Mouse (Mus musculus) myocyte (in vitro differentiated cells): ENCODE measurements around the gene Slc39a11. TPM values are rescaled to one million over a fixed set of nuclear protein-coding genes. Genes with fewer than 3 reads are reported as not detected.

ENCODE experiments used
- H3K27me3 ChIP-seq: one replicate; pipeline ENCODE4 v1.6.1; 2011; ENCODE audit not compliant: control insufficient read depth, insufficient read depth, insufficient read length
- H3K36me3 ChIP-seq: one replicate; pipeline ENCODE4 v1.6.1; 2011; ENCODE audit not compliant: control insufficient read depth, insufficient read depth
- H3K4me2 ChIP-seq: one replicate; pipeline ENCODE4 v1.6.1; 2011; ENCODE audit warnings: low read depth, control low read depth
- H3K4me3 ChIP-seq: one replicate; pipeline ENCODE4 v1.5.1; 2011; ENCODE audit warnings: mild to moderate bottlenecking, control low read depth, moderate library complexity
- H3K79me2 ChIP-seq: one replicate; pipeline ENCODE4 v1.6.1; 2011; ENCODE audit not compliant: control insufficient read depth, insufficient read depth
- H3ac ChIP-seq: one replicate; pipeline ENCODE4 v1.6.1; 2011; ENCODE audit not compliant: control insufficient read depth, insufficient read length
- CEBPB ChIP-seq: IDR thresholded peaks from 2 replicates; pipeline ENCODE4 v1.6.1; 2011; ENCODE audit warnings: mild to moderate bottlenecking, moderate library complexity; ENCODE audit not compliant: poor library complexity, insufficient read depth, severe bottlenecking
- E2F4 ChIP-seq: IDR thresholded peaks from one replicate; pipeline ENCODE4 v1.6.1; 2011; ENCODE audit warnings: mild to moderate bottlenecking, control low read depth, moderate library complexity; ENCODE audit not compliant: insufficient read depth
- MAX ChIP-seq: IDR thresholded peaks from one replicate; pipeline ENCODE4 v1.6.1; 2011; ENCODE audit warnings: low read depth, mild to moderate bottlenecking, control low read depth
- MYOD1 ChIP-seq, 3 experiments: IDR thresholded peaks; one replicate each; pipeline ENCODE4 v1.6.1; 2011; ENCODE audit warnings: control low read depth in 2 of 3, low read depth in 2 of 3, mild to moderate bottlenecking in 2 of 3, moderate library complexity in 1 of 3; ENCODE audit not compliant: insufficient read length in 2 of 3, control insufficient read depth in 1 of 3
- MYOG ChIP-seq, 3 experiments: IDR thresholded peaks; one replicate each; pipeline ENCODE4 v1.6.1; 2011; ENCODE audit warnings: control low read depth in 2 of 3, low read depth in 2 of 3, mild to moderate bottlenecking in 2 of 3; ENCODE audit not compliant: insufficient read length in 2 of 3, control insufficient read depth in 1 of 3, insufficient read depth in 1 of 3
- POLR2A ChIP-seq: IDR thresholded peaks from one replicate; pipeline ENCODE4 v1.6.1; 2011; ENCODE audit warnings: low read depth, mild to moderate bottlenecking, control low read depth, moderate library complexity; ENCODE audit not compliant: insufficient read length
- POLR2AphosphoS2 ChIP-seq: IDR thresholded peaks from one replicate; pipeline ENCODE4 v1.6.1; 2011; ENCODE audit warnings: low read depth, control low read depth; ENCODE audit not compliant: insufficient read length
- REST ChIP-seq: IDR thresholded peaks from one replicate; pipeline ENCODE4 v1.6.1; 2011; ENCODE audit warnings: mild to moderate bottlenecking, control low read depth, moderate library complexity; ENCODE audit not compliant: insufficient read depth, insufficient read length
- SRF ChIP-seq: IDR thresholded peaks from one replicate; pipeline ENCODE4 v1.6.1; 2011; ENCODE audit warnings: low read depth; ENCODE audit not compliant: control insufficient read depth, insufficient read length
- TCF12 ChIP-seq: IDR thresholded peaks from one replicate; pipeline ENCODE4 v1.6.1; 2011; ENCODE audit warnings: mild to moderate bottlenecking, control low read depth; ENCODE audit not compliant: poor library complexity, insufficient read depth, severe bottlenecking
- TCF3 ChIP-seq: IDR thresholded peaks from one replicate; pipeline ENCODE4 v1.6.1; 2011; ENCODE audit warnings: low read depth, control low read depth; ENCODE audit not compliant: insufficient read length
- USF1 ChIP-seq: IDR thresholded peaks from one replicate; pipeline ENCODE4 v1.6.1; 2011; ENCODE audit warnings: low read depth, mild to moderate bottlenecking, control low read depth, moderate library complexity
- polyA plus RNA-seq: library from polyadenylated mRNA; unstranded; fragments of >200 nt; fragmentation: generic; extraction: Trizol; gene quantifications from one replicate; pipeline ENCODE4 v1.2.1, GENCODE M21; 2012; ENCODE audit warnings: missing spikeins

The Slc39a11 gene
- polyA plus RNA-seq, 1 experiment, result 15.7 TPM

GRCm38 (mm10) chr11:113680954-113681353, 31.1 kb upstream of the Slc39a11 start:
- Histone ChIP-seq H3K79me2 (peaks cover 90% of the 10 kb centered on the region), H3ac (no peak overlapping the region), H3K27me3 (no peaks in the 10 kb centered on the region), H3K4me3 (no peak overlapping the region), H3K4me2 (peak overlapping the region; percentile 99), H3K36me3 (peaks cover 3% of the 10 kb centered on the region)
- TF ChIP-seq MYOD1 (IDR thresholded peaks at IDR 0.05; ENCODE audit: control insufficient read depth in 1 of 3, insufficient read length in 2 of 3, low read depth in 2 of 3) (peak in 2 of 3 experiments; percentile 43 to 74), MYOG (IDR thresholded peaks at IDR 0.05; ENCODE audit: control insufficient read depth in 1 of 3, insufficient read depth in 1 of 3, insufficient read length in 2 of 3, low read depth in 2 of 3) (peak in 2 of 3 experiments; percentile 29 to 73), REST (no peak)

GRCm38 (mm10) chr11:113678373-113678772, 28.5 kb upstream of the Slc39a11 start:
- H3K36me3 ChIP-seq, result peaks cover 3% of the 10 kb centered on the region
- peaks cover 99% of the 10 kb centered on the region for H3K79me2 ChIP-seq
- H3K27me3 ChIP-seq, result no peaks in the 10 kb centered on the region
- H3K4me2 ChIP-seq, result no peak overlapping the region
- H3ac ChIP-seq, result no peak overlapping the region
- TF ChIP-seq TCF3 (no peak), POLR2AphosphoS2 (no peak), E2F4 (no peak), REST (no peak), CEBPB (no peak), MYOG (IDR thresholded peaks at IDR 0.05; ENCODE audit: control insufficient read depth in 1 of 3, insufficient read depth in 1 of 3, insufficient read length in 2 of 3, low read depth in 2 of 3) (no peak), MYOD1 (IDR thresholded peaks at IDR 0.05; ENCODE audit: control insufficient read depth in 1 of 3, insufficient read length in 2 of 3, low read depth in 2 of 3) (no peak), POLR2A (no peak), MAX (no peak), SRF (no peak), TCF12 (no peak), USF1 (no peak)
- H3K4me3 ChIP-seq, result no peak overlapping the region

GRCm38 (mm10) chr11:113677378-113677777, 27.5 kb upstream of the Slc39a11 start:
- no peaks in the 10 kb centered on the region for H3K27me3 ChIP-seq
- H3K4me2 ChIP-seq, result no peak overlapping the region
- no peak overlapping the region for H3K4me3 ChIP-seq
- TF ChIP-seq TCF12 (no peak), MYOG (IDR thresholded peaks at IDR 0.05; ENCODE audit: control insufficient read depth in 1 of 3, insufficient read depth in 1 of 3, insufficient read length in 2 of 3, low read depth in 2 of 3) (no peak), POLR2AphosphoS2 (no peak), TCF3 (no peak), POLR2A (no peak), SRF (no peak), E2F4 (no peak), MAX (no peak), CEBPB (no peak), MYOD1 (IDR thresholded peaks at IDR 0.05; ENCODE audit: control insufficient read depth in 1 of 3, insufficient read length in 2 of 3, low read depth in 2 of 3) (no peak)
- no peak overlapping the region for H3ac ChIP-seq
- peaks cover 9% of the 10 kb centered on the region for H3K36me3 ChIP-seq
- peaks cover 99% of the 10 kb centered on the region for H3K79me2 ChIP-seq

GRCm38 (mm10) chr11:113676847-113677246, 27.0 kb upstream of the Slc39a11 start:
- H3K79me2 ChIP-seq, result peaks cover 99% of the 10 kb centered on the region
- no peak overlapping the region for H3K4me3 ChIP-seq
- no peaks in the 10 kb centered on the region for H3K27me3 ChIP-seq
- TF ChIP-seq TCF3 (no peak), POLR2A (no peak), MYOD1 (IDR thresholded peaks at IDR 0.05; ENCODE audit: control insufficient read depth in 1 of 3, insufficient read length in 2 of 3, low read depth in 2 of 3) (no peak), SRF (no peak), REST (no peak), USF1 (no peak), CEBPB (no peak), TCF12 (no peak), MYOG (IDR thresholded peaks at IDR 0.05; ENCODE audit: control insufficient read depth in 1 of 3, insufficient read depth in 1 of 3, insufficient read length in 2 of 3, low read depth in 2 of 3) (no peak), MAX (no peak), E2F4 (no peak)
- no peak overlapping the region for H3ac ChIP-seq
- peaks cover 9% of the 10 kb centered on the region for H3K36me3 ChIP-seq
- H3K4me2 ChIP-seq, result no peak overlapping the region

- no peak overlapping the region for H3ac ChIP-seq
- no peak overlapping the region for H3K4me2 ChIP-seq
- no peaks in the 10 kb centered on the region for H3K27me3 ChIP-seq
- H3K79me2 ChIP-seq, result peaks cover 98% of the 10 kb centered on the region
- no peak overlapping the region for H3K4me3 ChIP-seq
- no peak for TF ChIP-seq REST
- TF ChIP-seq E2F4, result no peak
- no peak for TF ChIP-seq TCF12
- TF ChIP-seq CEBPB, result no peak
- no peak for TF ChIP-seq TCF3
- no peak for TF ChIP-seq MYOD1 (IDR thresholded peaks at IDR 0.05; ENCODE audit: control insufficient read depth in 1 of 3, insufficient read length in 2 of 3, low read depth in 2 of 3)
- no peak for TF ChIP-seq USF1
- TF ChIP-seq SRF, result no peak
- TF ChIP-seq MAX, result no peak
- no peak for TF ChIP-seq POLR2A
- no peak for TF ChIP-seq MYOG (IDR thresholded peaks at IDR 0.05; ENCODE audit: control insufficient read depth in 1 of 3, insufficient read depth in 1 of 3, insufficient read length in 2 of 3, low read depth in 2 of 3)
- no peak for TF ChIP-seq POLR2AphosphoS2
- peaks cover 20% of the 10 kb centered on the region for H3K36me3 ChIP-seq
Measured at GRCm38 (mm10) chr11:113674595-113674994, 24.7 kb upstream of the Slc39a11 start.
